Mouse (Mus musculus) cerebellum, adult 8-10 months (tissue): ENCODE measurements around the gene Memo1.
"Not testable (repeated sequence)": the region's sequence is repeated elsewhere in the genome, so short reads cannot be mapped to it uniquely, and the experiment has no call there.

Experiments
- DNase-seq: peaks from one replicate; pipeline ENCODE4 v3.0.0; 2022

Gene Memo1

DNA sequence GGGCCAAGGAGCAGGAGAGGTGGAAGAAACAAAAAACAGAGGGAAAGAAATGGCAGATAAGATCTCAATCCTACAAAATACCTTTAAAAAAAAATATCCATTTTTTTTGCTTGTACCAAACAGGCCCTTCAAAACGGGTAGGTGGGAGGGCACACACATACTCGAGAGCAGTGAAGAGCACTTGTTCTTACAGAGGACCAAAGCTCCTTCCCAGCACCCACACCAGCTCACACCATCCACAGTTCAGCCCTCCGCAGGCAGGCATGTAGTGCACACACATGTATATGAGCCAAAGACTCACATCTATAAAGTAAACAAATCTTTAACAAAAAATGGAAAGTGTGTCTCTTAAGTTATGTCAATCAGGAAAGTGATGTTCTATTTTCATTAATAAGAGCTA is 52.5 kb downstream of the Memo1 start:
- no peak for DNase-seq

DNA sequence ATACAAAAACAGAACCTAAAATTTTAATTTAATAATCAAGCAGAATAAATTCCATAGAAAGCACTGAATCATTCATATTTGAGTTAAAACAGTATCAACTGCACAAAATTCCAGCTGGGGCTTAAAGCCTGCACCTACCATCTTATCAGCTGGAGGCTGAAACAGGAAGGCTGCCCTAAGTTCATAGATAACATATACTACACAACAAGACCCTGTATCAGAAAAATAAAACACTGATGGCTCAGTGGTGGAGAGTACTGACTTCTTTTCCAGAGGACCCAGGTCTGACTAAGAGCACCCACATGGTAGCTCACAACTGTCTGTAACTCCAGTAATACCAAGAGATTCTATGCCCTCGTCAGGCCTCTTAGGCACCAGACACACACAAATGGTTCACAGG is 55.0 kb downstream of the Memo1 start:
- no peak for DNase-seq

DNA sequence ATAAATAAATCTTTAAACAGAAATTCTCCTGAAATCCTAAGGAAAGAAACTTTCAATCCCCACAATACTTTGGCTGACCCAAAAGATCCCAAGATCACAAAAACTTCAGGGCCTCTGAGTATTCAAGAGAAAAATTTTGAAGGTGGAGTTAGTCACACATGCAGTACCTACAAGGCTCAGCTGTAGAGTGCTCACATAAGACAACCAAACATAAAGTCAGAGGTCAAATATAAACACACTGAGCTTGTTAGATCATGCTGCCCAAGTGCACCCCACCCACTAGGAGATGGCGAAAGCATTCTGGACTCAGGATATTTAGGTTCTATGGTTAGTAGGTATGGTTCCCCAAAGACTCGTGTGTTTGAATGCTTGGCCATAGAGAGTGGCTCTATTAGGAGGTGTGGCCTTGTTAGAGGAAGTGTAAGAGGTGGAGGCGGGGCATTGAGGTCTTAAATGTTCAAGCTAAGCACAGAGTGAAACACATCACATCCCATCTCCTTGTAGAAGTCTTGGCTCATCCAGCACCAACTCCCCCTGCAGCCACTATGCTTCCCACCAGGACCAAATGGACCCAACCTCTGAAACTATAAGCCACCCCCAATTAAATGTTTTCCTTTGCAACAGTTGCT is 67.1 kb downstream of the Memo1 start:
- no peak for DNase-seq

DNA sequence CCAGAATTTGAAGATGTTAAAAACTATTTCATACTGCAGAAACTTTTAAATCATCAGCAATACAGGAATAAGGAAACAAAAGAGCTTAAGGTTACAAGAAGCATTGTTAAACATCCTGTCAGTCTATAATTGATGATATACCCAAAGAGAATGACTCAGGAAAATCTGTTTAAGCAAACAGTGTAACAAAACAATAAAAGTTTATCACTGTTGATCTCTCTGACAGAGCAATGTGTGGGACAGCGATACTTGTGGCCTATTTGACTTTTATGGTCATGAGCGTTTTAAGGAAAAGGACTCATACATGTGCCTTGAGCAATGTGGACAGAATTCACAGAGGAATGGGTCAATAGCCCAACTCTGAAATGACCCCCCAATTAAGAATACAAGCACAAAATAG is 78.0 kb downstream of the Memo1 start:
- DNase-seq: no peak

DNA sequence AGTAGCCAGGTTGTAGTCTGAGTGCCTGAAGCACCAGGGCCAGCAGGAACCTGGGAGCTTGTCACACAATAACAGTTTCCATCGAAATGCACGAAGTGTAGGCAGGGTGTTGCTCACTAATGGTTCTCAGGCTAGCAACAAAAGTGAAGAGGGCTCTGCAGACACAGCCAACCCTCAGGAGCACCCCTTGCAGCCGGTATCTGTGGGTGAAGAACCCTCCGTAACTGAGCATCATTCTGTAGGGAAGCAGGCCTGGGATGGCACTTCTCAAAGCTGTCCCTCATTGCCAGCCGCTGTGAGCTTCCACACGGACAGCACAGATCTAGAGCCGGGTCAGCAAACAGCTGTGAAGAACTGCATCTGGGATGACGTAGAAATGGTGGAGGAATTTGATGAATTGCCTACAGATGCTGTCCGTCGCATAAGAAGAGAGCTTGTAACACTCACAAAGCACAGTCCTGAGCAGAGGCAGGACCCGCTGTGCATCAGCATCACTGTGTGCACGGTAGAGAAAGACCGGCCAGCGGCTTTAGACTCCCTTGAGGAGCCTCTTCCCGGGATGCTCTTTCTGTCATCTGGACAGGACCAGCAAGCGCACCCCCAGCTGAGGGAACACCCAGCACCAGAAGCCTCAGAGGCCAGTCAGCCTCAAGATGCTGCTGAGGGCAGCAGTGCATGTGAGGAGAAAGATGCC is 82.3 kb downstream of the Memo1 start:
- not testable (repeated sequence) for DNase-seq

DNA sequence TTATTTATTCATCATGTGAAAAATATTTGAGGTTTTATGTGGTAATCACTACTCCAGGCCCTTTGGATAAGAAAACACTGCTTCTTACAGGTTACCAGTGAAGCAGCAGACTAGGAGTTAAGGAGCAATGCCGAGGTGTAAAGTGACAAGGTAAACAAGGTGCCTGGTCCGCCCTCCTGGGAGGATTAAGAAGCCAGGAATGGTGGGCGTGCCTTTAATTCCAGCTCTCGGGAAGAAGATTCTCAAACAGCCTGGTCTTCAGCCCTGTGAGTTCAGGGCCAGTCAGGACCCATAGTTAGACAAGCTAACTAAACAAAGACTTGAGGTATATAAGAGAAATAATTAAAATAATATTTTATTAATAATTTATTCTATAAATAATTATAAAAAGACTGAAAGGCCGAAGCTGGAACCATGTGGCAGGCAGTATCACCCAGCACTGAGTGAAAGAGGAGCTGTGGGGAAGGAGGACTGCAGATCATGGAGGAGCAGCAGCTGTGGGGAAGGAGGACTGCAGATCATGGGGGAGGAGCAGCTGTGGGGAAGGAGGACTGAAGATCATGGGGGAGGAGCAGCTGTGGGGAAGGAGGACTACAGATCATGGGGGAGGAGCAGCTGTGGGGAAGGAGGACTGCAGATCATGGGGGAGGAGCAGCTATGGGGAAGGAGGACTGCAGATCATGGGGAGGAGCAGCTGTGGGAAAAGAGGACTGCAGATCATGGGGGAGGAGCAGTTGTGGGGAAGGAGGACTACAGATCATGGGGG is 86.0 kb downstream of the Memo1 start:
- no peak for DNase-seq

DNA sequence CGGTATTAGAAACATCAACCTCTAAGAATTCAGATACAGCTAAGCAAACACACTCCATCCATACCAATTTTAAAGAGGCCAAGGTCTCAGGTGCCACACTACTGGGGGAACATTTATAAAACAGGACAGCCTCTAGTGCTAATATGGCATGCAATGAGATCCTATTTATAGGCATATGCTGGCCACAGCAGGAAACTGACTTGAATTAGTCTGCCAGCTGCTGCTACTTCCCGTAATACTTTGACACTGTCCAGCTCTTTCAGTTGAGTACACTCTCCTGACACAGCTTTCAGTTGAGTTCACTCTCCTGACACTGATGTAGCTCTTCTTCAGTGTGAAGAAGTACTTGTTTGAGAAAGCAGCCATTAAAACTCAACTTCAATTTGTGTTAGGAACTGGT is 99.4 kb downstream of the Memo1 start:
- DNase-seq: no peak

DNA sequence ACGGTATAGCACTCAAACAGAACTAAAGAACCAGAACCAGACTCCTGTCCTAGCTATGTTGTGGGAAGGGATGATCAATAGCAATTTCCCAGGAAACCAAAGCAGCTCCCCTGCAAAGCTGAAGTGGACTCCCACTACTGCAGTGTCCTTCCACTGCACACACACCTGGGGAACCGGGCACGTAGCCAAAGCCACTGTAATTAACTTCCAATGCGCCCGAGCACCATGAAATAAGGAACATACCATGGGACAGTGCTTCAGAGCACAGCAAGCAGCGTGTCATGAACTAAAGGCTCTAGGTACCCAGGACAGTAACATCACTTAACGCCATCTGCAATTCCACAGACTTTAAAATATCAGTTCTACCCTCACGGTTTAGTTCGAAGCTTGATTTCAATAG is 100.6 kb downstream of the Memo1 start:
- no peak for DNase-seq

DNA sequence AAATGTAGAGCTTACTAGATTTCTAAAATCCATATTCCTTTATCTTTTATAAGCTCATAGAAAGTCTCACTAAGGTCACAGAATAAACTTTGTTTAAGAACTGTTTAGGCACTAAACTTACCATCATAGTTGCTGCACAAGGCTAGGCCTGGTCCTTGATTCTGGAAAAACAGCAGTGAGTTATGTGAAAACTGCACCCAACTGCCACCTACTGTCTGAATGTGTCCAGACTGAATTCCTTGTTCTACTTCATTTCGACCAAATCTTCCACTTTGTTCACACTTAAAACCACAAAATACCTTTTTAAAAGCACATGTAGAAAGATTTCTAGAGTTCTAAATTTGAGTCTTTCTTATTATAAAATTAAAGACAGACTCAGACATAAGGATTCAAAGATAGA is 101.9 kb downstream of the Memo1 start:
- no peak for DNase-seq

DNA sequence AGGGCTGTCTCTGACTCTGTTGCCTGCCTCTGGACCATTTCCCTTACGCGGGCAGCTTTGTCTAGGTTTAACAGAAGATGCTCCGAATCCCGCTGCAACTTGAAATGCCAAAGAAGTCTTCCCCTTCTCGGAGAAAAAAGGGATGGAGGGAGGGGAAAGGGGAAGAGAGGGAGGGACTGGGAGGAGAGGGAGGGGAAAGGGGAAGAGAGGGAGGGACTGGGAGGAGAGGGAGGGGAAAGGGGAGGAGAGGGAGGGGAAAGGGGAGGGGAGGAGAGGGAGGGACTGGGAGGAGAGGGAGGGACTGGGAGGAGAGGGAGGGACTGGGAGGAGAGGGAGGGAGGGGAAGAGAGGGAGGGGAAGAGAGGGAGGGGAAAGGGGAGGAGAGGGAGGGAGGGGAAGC is 103.9 kb downstream of the Memo1 start:
- no peak for DNase-seq

DNA sequence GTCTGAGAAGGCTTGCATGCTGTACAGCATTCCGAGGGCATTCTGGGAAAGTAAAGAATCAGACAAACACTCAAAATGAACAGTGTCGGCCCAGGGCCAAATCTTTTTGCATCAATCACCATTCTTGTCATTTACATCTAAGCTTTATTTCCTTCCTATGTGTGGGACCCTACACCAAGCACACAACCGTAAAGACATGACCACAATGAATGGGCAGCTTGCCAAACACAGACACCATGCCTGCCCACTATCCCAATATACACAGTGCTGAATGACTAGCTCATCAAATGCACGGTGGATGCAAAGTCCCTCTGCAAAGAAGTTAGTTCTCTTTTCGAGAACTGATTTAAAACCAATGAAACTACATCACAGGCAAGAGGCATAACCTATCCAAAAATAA is 109.1 kb downstream of the Memo1 start:
- no peak for DNase-seq

DNA sequence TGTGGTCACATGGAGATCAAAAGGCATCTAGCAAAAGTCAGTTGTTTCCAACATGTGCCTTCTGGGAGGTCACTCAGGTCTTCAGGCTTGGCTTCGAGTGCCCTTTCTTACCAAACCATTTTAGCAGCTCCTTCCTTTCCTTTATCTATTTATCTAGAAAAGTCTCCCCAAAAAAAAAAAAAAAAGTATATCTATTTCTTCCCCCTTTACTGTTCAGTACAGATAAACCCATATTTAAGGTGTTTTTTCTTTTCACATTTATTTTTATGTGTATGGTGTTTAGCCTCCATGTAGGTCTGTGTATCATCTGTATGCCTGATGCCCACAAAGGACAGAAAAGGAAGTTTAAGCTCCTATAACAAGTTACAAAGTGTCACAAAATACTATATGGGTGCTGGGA is 110.6 kb downstream of the Memo1 start:
- no peak for DNase-seq

DNA sequence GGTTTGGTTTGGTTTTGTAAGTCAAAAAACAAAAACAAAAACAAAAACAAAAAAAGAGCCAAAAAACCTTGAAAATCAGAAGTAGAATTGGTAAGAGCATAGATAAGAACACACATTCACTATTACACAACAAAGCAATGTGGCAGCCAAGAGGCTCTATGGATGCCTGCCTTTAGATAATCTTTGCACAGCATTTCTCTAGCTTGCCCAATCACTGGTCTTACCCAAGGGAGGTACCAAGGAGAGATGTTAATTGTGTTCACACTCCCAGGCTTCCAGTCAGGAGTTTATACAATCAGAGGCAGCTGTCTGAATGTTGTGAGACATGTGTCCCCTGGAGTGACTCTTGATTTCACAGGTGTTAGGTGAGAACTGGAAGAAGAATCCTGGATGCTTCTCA is 114.4 kb downstream of the Memo1 start:
- no peak for DNase-seq

DNA sequence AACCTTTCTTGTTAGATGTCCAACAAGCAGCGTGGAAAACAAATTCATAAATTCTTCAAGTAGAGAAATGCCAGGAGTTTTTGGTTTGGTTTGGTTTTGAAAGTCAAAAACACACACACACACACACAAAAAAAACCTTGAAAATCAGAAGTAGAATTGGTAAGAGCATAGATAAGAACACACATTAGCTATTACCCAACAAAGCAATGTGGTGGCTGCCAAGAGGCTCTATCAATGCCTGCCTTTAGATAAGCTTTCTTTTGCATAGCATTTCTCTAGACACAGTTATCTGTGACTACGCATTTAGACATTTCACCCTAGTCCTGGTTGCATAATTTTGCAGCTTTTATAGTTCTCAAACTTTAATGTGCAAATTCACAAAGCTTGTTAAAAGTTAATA is 115.7 kb downstream of the Memo1 start:
- not testable (repeated sequence) for DNase-seq

DNA sequence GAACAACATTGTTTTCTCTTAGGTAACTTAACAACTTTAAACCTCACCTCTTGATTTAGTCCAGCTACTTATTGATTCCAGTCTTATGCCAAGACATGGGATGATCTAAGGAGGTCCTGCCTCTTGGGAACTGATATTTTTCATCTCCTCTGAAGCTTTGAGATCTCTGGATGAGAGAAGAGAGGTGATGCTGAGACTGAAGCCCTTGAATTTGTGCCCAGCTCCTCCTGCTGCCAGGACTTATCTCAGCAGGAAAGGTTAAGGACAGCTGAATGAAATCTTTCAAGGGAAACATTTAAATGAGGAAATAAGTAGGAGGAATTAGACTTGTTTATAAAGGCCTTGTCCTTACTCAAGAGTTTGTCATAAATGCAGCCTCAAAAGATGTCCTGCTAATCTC is 121.6 kb downstream of the Memo1 start:
- DNase-seq: no peak

DNA sequence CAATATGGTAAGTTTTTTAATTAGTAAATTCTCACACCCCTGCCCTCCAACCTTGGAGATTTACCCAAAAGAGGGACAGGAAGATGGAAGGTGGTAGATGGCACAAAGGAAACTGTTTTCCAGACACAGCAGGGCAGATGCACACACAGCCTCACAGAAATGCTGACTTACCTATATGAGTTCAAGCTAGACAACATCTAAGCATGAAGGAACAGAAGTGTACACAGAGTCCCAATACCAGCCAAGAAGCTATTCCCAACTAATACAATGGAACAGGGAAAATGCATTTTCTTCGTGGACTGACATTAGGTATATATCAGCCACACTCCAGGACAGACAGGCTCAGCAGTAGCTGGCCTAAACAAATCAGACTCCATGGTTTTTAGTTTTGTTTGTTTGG is 122.5 kb downstream of the Memo1 start:
- no peak for DNase-seq

DNA sequence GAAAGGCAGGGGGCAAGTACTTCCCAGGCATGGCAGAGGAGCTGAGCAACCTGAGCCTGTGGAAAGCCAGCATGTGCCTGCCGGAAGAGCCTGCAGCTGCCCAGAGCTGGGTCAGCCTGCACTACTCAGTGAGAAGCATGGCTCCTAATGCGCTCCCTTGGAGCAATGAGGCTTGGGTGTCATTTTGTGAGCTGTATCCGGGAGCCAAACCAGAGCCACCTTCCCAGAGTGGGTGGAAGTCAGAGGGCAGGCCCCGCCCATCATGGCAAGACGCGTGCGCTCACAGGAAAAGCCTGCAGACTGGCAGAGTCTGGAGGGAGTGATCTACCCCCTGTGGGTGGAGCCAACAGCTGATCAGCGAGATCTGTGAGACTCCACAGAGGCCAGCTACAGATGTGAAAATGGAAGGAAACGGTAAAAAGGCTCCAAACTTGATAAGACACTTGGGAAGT is 135.9 kb downstream of the Memo1 start:
- no peak for DNase-seq

DNA sequence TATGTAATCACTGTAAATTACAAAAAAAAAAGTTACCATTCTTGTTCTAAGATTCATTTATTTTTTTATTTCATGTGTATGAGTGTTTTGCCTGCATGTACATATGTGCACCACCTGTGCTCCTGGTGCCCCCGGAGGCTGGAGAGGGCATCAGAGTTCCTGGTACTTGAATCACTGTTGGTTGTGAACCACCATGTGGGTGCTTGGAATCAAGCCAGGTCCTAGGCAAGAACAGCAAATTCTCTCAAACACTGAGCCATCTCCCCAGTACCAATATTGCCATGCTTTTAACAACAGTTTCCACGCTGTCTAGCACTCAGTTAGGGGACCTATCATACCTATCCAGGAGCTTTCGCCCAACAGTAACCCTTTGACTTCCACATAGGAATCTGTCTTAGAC is 137.2 kb downstream of the Memo1 start:
- no peak for DNase-seq
